Mouse (Mus musculus): ENCODE measurements at regions not wholly inside any gene's neighbourhood (a gene's known extent, or its start where the extent isn't known, plus 50 kb on each side); places are given as distances from the start of the nearest gene placed in this dataset.
A peak's percentile ranks its signal among the peaks of the same experiment; 100 is the strongest.

GRCm38 (mm10) chr3:19458386-19458785 is 170.1 kb downstream of the 1700064H15Rik start:
- DNase-seq (ENCODE audit: low spot score) (no peak), ATAC-seq (replicated peaks; ENCODE audit: low FRiP score) (no peak)
- Histone ChIP-seq H3K9me3 (ENCODE audit: control insufficient read depth, low read length) (no peaks in the 10 kb centered on the region), H3K4me1 (replicated peaks; ENCODE audit: control insufficient read depth, insufficient read depth, low read length) (no peaks in the 10 kb centered on the region), H3K27ac (ENCODE audit: low read depth, low read length) (no peak overlapping the region), H3K9ac (ENCODE audit: low read length) (no peak overlapping the region), H3K36me3 (ENCODE audit: control insufficient read depth, insufficient read depth, low read length) (no peaks in the 10 kb centered on the region), H3K4me2 (ENCODE audit: low read depth, low read length, severe bottlenecking) (no peak overlapping the region), H3K27me3 (ENCODE audit: control insufficient read depth, insufficient read depth, low read length) (no peaks in the 10 kb centered on the region), H3K4me3 (ENCODE audit: low read depth, low read length) (no peak overlapping the region)
- WGBS = 92% methylated on average over 8 of the region's 8 CpGs

- no peak for DNase-seq (ENCODE audit: low spot score)
- H3K9ac ChIP-seq (ENCODE audit: low read length) = no peak overlapping the region
- H3K4me2 ChIP-seq (ENCODE audit: low read depth, low read length, severe bottlenecking) = no peak overlapping the region
- H3K27ac ChIP-seq (ENCODE audit: low read depth, low read length) = no peak overlapping the region
- no peaks in the 10 kb centered on the region for H3K36me3 ChIP-seq (ENCODE audit: control insufficient read depth, insufficient read depth, low read length)
- H3K9me3 ChIP-seq (ENCODE audit: control insufficient read depth, low read length) = no peaks in the 10 kb centered on the region
- 94% methylated on average over 2 of the region's 2 CpGs for WGBS
- no peaks in the 10 kb centered on the region for H3K4me1 ChIP-seq (replicated peaks; ENCODE audit: control insufficient read depth, insufficient read depth, low read length)
- ATAC-seq (replicated peaks; ENCODE audit: low FRiP score) = no peak
- no peaks in the 10 kb centered on the region for H3K27me3 ChIP-seq (ENCODE audit: control insufficient read depth, insufficient read depth, low read length)
- H3K4me3 ChIP-seq (ENCODE audit: low read depth, low read length) = no peak overlapping the region
Observed at GRCm38 (mm10) chr3:19457431-19457830, 171.0 kb downstream of the 1700064H15Rik start.

DNA sequence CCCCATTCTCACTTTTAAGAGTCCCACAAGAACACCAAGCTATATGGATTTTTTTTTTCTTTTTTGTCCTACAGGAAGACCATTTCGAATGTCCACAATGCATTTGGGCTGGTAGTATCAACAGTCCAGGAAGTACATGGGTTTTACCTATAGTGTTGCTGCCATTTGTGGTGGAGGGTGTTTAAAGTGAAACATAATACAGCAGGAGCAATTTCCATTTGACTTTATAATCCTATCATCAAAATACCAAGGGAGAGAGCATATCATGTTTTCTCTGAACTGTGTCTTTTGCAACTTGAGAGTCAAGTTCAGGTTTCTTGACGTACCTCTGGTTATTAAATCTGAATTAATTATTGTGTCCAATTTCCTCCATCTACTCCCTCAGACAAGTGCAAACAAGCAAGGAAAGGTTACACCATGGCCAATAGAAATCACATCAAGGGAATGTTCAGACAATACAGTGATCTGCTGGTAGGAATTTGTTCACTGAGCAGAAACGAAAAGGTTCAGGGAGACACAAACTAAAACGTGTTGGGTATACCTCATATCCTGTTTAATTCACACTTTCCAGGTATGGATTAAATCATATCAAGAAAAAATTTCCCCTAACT is 172.5 kb downstream of the 1700064H15Rik start:
- 85% methylated on average over 4 of the region's 4 CpGs for WGBS
- Histone ChIP-seq H3K9me3 (ENCODE audit: control insufficient read depth, low read length) (no peaks in the 10 kb centered on the region), H3K4me1 (replicated peaks; ENCODE audit: control insufficient read depth, insufficient read depth, low read length) (no peaks in the 10 kb centered on the region), H3K27ac (ENCODE audit: low read depth, low read length) (no peak overlapping the region), H3K4me2 (ENCODE audit: low read depth, low read length, severe bottlenecking) (no peak overlapping the region), H3K36me3 (ENCODE audit: control insufficient read depth, insufficient read depth, low read length) (no peaks in the 10 kb centered on the region), H3K4me3 (ENCODE audit: low read depth, low read length) (no peak overlapping the region), H3K27me3 (ENCODE audit: control insufficient read depth, insufficient read depth, low read length) (no peaks in the 10 kb centered on the region), H3K9ac (ENCODE audit: low read length) (no peak overlapping the region)
- DNase-seq (ENCODE audit: low spot score) = no peak
- ATAC-seq (replicated peaks; ENCODE audit: low FRiP score) = no peak

DNA sequence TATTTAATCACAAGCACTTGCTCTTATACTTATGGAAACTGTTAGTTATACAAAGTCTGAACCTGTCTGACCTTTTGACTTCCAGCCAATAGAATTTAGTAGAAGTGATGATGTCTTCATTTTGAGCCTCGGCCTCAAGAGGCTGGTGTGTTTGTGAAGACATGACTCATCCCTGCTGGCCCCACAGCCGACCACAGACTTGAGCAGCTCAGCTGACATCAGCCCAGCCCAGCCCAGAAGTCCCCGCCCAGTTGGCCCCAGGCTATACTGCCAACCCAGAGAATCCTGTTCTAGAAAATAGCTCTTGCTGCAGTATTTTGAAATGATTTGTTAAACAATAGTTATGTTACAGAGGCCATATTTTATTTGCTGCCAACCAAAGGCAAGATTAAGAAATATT is 177.5 kb downstream of the 1700064H15Rik start:
- Histone ChIP-seq H3K9me3 (ENCODE audit: control insufficient read depth, low read length) (no peaks in the 10 kb centered on the region), H3K4me1 (replicated peaks; ENCODE audit: control insufficient read depth, insufficient read depth, low read length) (no peaks in the 10 kb centered on the region), H3K4me2 (ENCODE audit: low read depth, low read length, severe bottlenecking) (no peak overlapping the region), H3K36me3 (ENCODE audit: control insufficient read depth, insufficient read depth, low read length) (no peaks in the 10 kb centered on the region), H3K9ac (ENCODE audit: low read length) (no peak overlapping the region), H3K27ac (ENCODE audit: low read depth, low read length) (no peak overlapping the region), H3K4me3 (ENCODE audit: low read depth, low read length) (no peak overlapping the region), H3K27me3 (ENCODE audit: control insufficient read depth, insufficient read depth, low read length) (no peaks in the 10 kb centered on the region)
- WGBS = 57% methylated on average over 3 of the region's 3 CpGs
- DNase-seq (ENCODE audit: low spot score) (peak; percentile 55), ATAC-seq (replicated peaks; ENCODE audit: low FRiP score) (no peak)

DNA sequence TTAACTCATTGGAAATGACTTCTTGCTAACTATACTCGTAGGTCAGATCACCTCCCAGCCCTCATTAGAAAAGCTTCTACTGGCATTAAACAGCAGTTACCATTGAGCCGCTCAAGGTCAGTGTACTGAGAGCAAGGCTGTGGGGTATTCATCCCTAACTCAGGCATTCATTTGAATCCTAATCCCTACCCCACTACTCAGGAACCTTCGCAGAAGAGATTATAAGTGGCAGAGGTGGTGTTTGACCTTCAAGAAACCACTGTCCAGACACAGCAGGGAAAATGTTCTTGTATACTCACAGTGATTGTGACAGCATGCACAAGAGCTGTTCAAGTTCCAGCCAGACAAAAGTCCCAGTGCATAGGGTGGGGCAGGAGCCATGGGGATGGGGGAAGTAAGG is 179.5 kb downstream of the 1700064H15Rik start:
- DNase-seq (ENCODE audit: low spot score) (no peak), ATAC-seq (replicated peaks; ENCODE audit: low FRiP score) (no peak)
- Histone ChIP-seq H3K27me3 (ENCODE audit: control insufficient read depth, insufficient read depth, low read length) (no peaks in the 10 kb centered on the region), H3K9me3 (ENCODE audit: control insufficient read depth, low read length) (no peaks in the 10 kb centered on the region), H3K9ac (ENCODE audit: low read length) (no peak overlapping the region), H3K4me1 (replicated peaks; ENCODE audit: control insufficient read depth, insufficient read depth, low read length) (no peaks in the 10 kb centered on the region), H3K36me3 (ENCODE audit: control insufficient read depth, insufficient read depth, low read length) (no peaks in the 10 kb centered on the region), H3K27ac (ENCODE audit: low read depth, low read length) (no peak overlapping the region), H3K4me3 (ENCODE audit: low read depth, low read length) (no peak overlapping the region), H3K4me2 (ENCODE audit: low read depth, low read length, severe bottlenecking) (no peak overlapping the region)
- 71% methylated on average over 3 of the region's 3 CpGs for WGBS

DNA sequence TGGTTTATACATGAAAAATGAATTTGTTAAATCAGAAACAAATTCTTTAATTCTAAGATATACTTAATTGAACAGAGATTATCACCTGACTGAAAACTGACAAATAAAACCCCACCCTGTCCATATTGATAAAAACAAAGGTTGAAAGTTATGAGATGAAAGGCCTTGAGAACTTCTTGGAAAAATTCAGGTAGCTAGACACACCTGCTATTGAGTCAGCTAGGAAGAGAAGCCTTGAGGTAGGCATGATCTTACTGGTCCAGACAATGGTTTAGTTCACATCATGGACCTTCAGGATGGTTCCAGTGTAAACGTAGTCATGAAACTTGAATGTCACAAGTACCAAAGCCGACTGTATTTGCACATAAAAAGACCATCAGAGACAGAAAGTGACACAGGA is 180.3 kb downstream of the 1700064H15Rik start:
- Histone ChIP-seq H3K9me3 (ENCODE audit: control insufficient read depth, low read length) (no peaks in the 10 kb centered on the region), H3K4me3 (ENCODE audit: low read depth, low read length) (no peak overlapping the region), H3K4me1 (replicated peaks; ENCODE audit: control insufficient read depth, insufficient read depth, low read length) (no peaks in the 10 kb centered on the region), H3K27me3 (ENCODE audit: control insufficient read depth, insufficient read depth, low read length) (no peaks in the 10 kb centered on the region), H3K27ac (ENCODE audit: low read depth, low read length) (no peak overlapping the region), H3K9ac (ENCODE audit: low read length) (no peak overlapping the region), H3K36me3 (ENCODE audit: control insufficient read depth, insufficient read depth, low read length) (no peaks in the 10 kb centered on the region), H3K4me2 (ENCODE audit: low read depth, low read length, severe bottlenecking) (no peak overlapping the region)
- ATAC-seq (replicated peaks; ENCODE audit: low FRiP score) = no peak
- DNase-seq (ENCODE audit: low spot score) = no peak
- 77% methylated on average over 2 of the region's 2 CpGs for WGBS

GRCm38 (mm10) chr3:19447733-19448132 is 180.7 kb downstream of the 1700064H15Rik start:
- ATAC-seq (replicated peaks; ENCODE audit: low FRiP score) = no peak
- 77% methylated on average over 1 of the region's 1 CpGs for WGBS
- DNase-seq (ENCODE audit: low spot score) = no peak
- Histone ChIP-seq H3K4me2 (ENCODE audit: low read depth, low read length, severe bottlenecking) (no peak overlapping the region), H3K27ac (ENCODE audit: low read depth, low read length) (no peak overlapping the region), H3K36me3 (ENCODE audit: control insufficient read depth, insufficient read depth, low read length) (no peaks in the 10 kb centered on the region), H3K4me1 (replicated peaks; ENCODE audit: control insufficient read depth, insufficient read depth, low read length) (no peaks in the 10 kb centered on the region), H3K9me3 (ENCODE audit: control insufficient read depth, low read length) (no peaks in the 10 kb centered on the region), H3K27me3 (ENCODE audit: control insufficient read depth, insufficient read depth, low read length) (no peaks in the 10 kb centered on the region), H3K9ac (ENCODE audit: low read length) (no peak overlapping the region), H3K4me3 (ENCODE audit: low read depth, low read length) (no peak overlapping the region)

GRCm38 (mm10) chr3:19444914-19445313 is 183.6 kb downstream of the 1700064H15Rik start:
- WGBS = 76% methylated on average over 2 of the region's 2 CpGs

GRCm38 (mm10) chr3:19441827-19442226 is 186.7 kb downstream of the 1700064H15Rik start:
- Histone ChIP-seq H3K9me3 (ENCODE audit: control insufficient read depth, low read length) (no peaks in the 10 kb centered on the region), H3K36me3 (ENCODE audit: control insufficient read depth, insufficient read depth, low read length) (no peaks in the 10 kb centered on the region), H3K4me1 (replicated peaks; ENCODE audit: control insufficient read depth, insufficient read depth, low read length) (no peaks in the 10 kb centered on the region), H3K4me2 (ENCODE audit: low read depth, low read length, severe bottlenecking) (no peak overlapping the region), H3K27ac (ENCODE audit: low read depth, low read length) (no peak overlapping the region), H3K9ac (ENCODE audit: low read length) (no peak overlapping the region), H3K27me3 (ENCODE audit: control insufficient read depth, insufficient read depth, low read length) (no peaks in the 10 kb centered on the region), H3K4me3 (ENCODE audit: low read depth, low read length) (no peak overlapping the region)
- DNase-seq (ENCODE audit: low spot score) (no peak), ATAC-seq (replicated peaks; ENCODE audit: low FRiP score) (no peak)
- WGBS = 73% methylated on average over 1 of the region's 1 CpGs

More at GRCm38 (mm10) chr3:19444914-19445313, 183.6 kb downstream of the 1700064H15Rik start:
- Histone ChIP-seq H3K27me3 (ENCODE audit: control insufficient read depth, insufficient read depth, low read length) (no peaks in the 10 kb centered on the region), H3K9me3 (ENCODE audit: control insufficient read depth, low read length) (no peaks in the 10 kb centered on the region), H3K9ac (ENCODE audit: low read length) (no peak overlapping the region), H3K4me2 (ENCODE audit: low read depth, low read length, severe bottlenecking) (no peak overlapping the region), H3K36me3 (ENCODE audit: control insufficient read depth, insufficient read depth, low read length) (no peaks in the 10 kb centered on the region), H3K4me1 (replicated peaks; ENCODE audit: control insufficient read depth, insufficient read depth, low read length) (no peaks in the 10 kb centered on the region), H3K4me3 (ENCODE audit: low read depth, low read length) (no peak overlapping the region), H3K27ac (ENCODE audit: low read depth, low read length) (no peak overlapping the region)
- DNase-seq (ENCODE audit: low spot score) (no peak), ATAC-seq (replicated peaks; ENCODE audit: low FRiP score) (no peak)

Data from forebrain, embryonic 11.5 days (tissue).